Mouse (Mus musculus): ENCODE results near the gene Wdr34.

Gene Wdr34

GRCm38 (mm10) chr2:30032244-30032846, 16.3 kb downstream of the Wdr34 start:
- peak; percentile 36 for DNase-seq (ENCODE audit: low read depth, low spot score)

- no peak for DNase-seq (ENCODE audit: low read depth, low spot score)
These were observed 21.7 kb downstream of the Wdr34 start for GRCm38 (mm10) chr2:30026997-30027396.

GRCm38 (mm10) chr2:30025454-30025853, 23.2 kb downstream of the Wdr34 start:
- no peak for DNase-seq (ENCODE audit: low read depth, low spot score)

GRCm38 (mm10) chr2:30014326-30014966, 34.2 kb downstream of the Wdr34 start:
- no peak for DNase-seq (ENCODE audit: low read depth, low spot score)

DNA sequence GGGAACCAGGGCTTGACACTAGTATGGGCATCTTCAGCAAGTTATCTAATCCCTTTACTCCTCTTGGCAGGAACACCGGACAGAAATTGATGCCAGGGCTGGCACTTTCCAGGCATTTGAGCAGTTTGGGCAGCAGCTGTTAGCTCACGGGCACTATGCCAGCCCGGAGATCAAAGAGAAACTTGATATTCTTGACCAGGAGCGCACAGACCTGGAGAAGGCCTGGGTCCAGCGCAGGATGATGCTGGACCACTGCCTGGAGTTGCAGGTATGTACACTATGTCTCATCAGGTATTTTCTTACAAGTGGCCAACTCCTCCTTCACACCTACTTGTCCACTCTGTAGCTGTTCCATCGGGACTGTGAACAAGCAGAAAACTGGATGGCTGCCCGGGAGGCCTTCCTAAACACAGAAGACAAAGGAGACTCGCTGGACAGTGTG, 37.8 kb downstream of the Wdr34 start:
- DNase-seq (ENCODE audit: low read depth, low spot score): no peak

DNA sequence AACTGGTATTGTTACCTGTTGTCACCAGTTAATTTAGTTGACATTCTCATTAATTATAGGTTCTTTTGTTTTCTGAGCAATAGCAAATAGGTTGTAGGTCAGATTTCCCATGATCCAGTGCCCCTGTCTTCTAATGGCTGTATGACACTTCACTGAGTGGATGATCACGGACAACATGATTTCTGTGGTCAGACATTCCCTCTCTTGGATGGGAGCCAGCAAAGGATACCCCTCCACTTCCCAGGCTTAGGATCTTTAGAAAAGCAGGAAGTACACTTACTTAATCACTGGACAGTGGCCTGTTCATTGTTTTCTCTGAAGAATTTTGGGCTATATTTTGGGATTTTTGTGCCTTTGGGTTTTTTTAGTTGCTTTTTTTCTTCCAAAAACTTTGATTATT, 39.6 kb downstream of the Wdr34 start:
- no peak for DNase-seq (ENCODE audit: low read depth, low spot score)

GRCm38 (mm10) chr2:29991962-29992361, 56.7 kb downstream of the Wdr34 start:
- DNase-seq (ENCODE audit: low read depth, low spot score): no peak
